Mouse (Mus musculus) Patski (cell line): Measurements from ENCODE around the gene Dach1. TPM values are rescaled to one million over a fixed set of nuclear protein-coding genes. Genes with fewer than 3 reads are reported as not detected.

Source experiments
- ATAC-seq: fragments of 100-300 bp; one replicate; pipeline ENCODE4 v1.8.0; 2021
- CTCF ChIA-PET: fragments of 350-600 bp; sonication (Branson Sonifier 250); formaldehyde crosslinking; loops from one replicate; lab custom pipeline; 2022; ENCODE audit warnings: inconsistent platforms; lab: Charles Lee
- POLR2A ChIA-PET: fragments of 350-600 bp; sonication (Branson Sonifier 250); formaldehyde crosslinking; loops from one replicate; lab custom pipeline; 2022; ENCODE audit warnings: antibody characterized with exemption, inconsistent platforms; lab: Charles Lee
- DNase-seq: peaks from one replicate; pipeline ENCODE4 v3.0.0-alpha.2; 2011; ENCODE audit warnings: low read depth, low spot score
- H3K27me3 ChIP-seq: fragments of 371-371 bp; one replicate; pipeline ENCODE4 v1.5.1; 2021
- CTCF ChIP-seq: fragments of 100-300 bp; IDR thresholded peaks from one replicate; pipeline ENCODE4 v1.5.1; 2021
- in situ Hi-C: fragments of 300-500 bp; cut with MboI; formaldehyde crosslinking; loops from 3 replicates; pipeline ENCODE4 v1.11.1; 2018; ENCODE audit warnings: low pct_unique_long_range_greater_than_20kb, mixed read lengths
- polyA plus RNA-seq: library from polyadenylated mRNA; unstranded; gene quantifications from one replicate; pipeline ENCODE4 v1.2.3, GENCODE M21; 2021

Gene Dach1
- polyA plus RNA-seq, 1 experiment from 2014 or later, result 0.22 TPM

DNA sequence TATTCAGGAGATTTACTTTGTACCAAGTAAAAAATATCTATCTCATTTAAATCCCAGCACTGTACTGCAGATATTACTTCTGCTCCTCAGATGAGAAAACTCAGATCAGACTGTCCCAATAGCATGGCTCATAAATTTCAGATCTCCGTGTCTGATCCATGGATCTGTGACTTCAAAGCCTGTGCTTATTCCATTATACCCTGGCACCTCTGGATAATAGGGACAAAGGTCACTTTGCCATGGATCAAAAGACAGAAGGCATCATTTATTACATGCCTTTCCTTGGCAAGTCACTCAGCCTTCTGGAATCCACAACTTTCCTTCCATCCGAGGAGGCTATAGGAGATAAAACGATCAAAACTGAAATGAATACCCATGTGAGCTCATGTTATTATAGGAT is 132.4 kb downstream of the Dach1 start:
- in situ Hi-C loops, result no loop called here

DNA sequence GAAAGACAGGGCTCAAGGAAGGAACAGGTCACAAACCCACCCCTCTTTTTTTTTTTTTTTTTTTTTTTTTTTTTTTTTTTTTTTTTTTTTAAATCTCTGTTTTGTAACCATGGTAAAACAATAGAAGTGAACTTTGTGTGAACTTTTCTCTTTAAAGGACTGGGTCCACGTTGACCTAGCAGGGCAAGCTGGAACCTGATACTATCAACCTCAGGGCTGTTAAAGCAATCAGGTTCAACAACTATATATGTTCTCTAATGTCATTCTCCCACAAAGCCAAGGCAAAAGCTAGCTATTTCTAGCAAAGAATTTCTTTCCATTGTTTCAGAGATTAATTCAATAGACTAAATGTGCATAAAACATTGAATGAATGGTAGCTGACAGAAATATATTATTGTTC is 134.3 kb downstream of the Dach1 start:
- no peak for TF ChIP-seq CTCF
- DNase-seq (no peak), ATAC-seq (no peak)
- in situ Hi-C loops, result no loop called here
- POLR2A ChIA-PET, result no interaction called here
- CTCF ChIA-PET, result no interaction called here
- peaks cover 3% of the 10 kb centered on the region for H3K27me3 ChIP-seq

More for the DNA sequence above, 132.4 kb downstream of the Dach1 start:
- DNase-seq (no peak), ATAC-seq (no peak)
- CTCF ChIA-PET, result no interaction called here
- POLR2A ChIA-PET, result no interaction called here
- peaks cover 3% of the 10 kb centered on the region for H3K27me3 ChIP-seq
- no peak for TF ChIP-seq CTCF

DNA sequence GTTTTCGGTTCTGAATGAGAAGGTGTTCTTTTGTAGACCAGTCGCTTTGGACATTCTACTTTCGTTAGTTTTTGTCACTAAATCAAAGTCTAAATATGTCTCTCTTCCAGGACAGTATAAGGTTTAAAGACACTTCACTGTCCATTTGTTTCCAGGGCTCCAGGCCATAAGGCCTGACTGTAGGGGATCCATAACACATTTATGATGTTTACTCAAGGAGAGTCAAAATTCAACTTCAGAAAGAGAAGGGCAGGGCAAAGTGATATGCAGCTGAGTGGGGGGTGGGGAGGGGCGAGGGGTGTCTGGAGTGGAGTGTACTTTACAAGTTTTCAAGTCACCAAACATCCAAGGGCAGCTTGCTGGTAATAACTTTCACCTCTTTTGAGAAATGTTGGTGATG is 146.0 kb downstream of the Dach1 start:
- ChIA-PET POLR2A (no interaction called here), CTCF (no interaction called here)
- no peaks in the 10 kb centered on the region for H3K27me3 ChIP-seq
- ATAC-seq (no peak), DNase-seq (no peak)
- TF ChIP-seq CTCF, result no peak
- in situ Hi-C loops, result no loop called here

DNA sequence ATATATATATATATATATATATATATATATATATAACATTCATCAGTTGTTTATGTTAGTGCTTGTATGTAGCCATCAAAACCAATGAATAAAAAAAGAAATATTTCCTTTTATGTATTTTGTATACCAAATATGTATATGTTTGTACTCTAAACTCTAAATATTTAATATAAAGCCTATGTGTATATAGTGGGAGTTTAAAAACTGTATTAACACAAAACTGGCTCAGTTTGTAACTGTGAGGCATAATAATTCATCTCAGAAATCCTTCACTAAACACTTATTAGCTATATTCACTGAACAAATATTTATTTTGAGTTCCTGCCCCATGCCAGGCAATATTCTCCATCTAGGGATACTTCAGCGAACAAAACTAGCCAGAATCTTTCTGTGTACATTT is 155.5 kb downstream of the Dach1 start:
- DNase-seq (no peak), ATAC-seq (no peak)
- no peak for TF ChIP-seq CTCF
- H3K27me3 ChIP-seq, result no peaks in the 10 kb centered on the region
- in situ Hi-C loops, result no loop called here
- ChIA-PET CTCF (no interaction called here), POLR2A (no interaction called here)

DNA sequence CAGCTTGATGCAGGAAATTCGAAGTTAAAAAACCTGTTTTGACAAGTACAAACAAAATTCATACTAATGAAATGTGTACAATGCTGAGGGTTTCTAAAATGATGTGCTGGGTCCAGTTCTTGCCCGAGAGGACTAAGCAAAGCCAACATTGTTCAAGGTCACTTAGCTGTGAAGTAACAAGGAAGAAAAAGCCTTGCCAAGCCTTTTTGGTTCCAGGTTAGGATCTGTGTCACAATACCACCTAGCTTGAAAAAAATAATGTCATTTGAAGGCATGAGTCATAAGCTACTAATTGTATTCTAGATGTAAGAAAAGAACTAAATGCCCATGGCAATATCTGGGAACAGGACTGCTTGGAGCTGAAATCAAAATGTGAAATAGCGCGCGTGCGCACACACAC is 161.1 kb downstream of the Dach1 start:
- ATAC-seq (no peak), DNase-seq (no peak)
- ChIA-PET POLR2A (interaction anchor here (0.7 kb wide), 1 partner anchor 38 kb away, joined by 8 read pairs; no protein-coding TSS in a partner anchor), CTCF (interaction anchor here (1.0 kb wide), 2 partner anchors 32 to 51 kb away, joined by 3 read pairs; no protein-coding TSS in a partner anchor)
- H3K27me3 ChIP-seq, result no peaks in the 10 kb centered on the region
- in situ Hi-C loops, result no loop called here
- TF ChIP-seq CTCF, result no peak

DNA sequence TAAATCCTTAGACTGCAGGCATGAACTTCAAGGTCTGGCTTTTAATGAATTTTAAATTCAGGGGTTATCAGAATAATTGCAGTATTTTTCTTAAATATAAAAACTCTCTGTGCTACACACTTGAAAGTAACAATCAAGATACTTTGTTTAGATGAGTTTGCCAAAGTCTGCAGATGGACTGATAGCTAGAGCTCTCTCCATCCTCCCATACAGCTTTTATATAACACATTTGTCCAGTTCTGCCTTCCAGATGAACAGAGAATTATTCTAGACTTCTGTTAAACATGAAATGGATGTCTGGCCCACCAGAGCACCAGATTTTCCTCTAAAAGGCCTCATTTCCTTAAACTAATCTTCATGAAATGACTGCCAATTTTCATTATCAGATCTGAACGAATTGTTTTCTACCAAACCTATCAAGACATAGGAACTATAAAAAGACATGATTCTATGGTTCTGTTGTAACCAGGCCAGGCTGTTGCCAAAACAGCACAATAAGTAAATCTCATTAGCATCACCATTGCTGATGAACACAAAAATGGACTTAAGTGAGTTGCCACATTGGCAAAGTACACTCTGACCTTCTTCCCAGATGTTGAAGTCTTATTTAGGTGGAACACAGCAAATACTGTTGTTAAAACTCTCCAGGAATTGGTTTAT is 167.4 kb downstream of the Dach1 start:
- no peak for DNase-seq
- no peaks in the 10 kb centered on the region for H3K27me3 ChIP-seq
- ChIA-PET POLR2A (no interaction called here), CTCF (no interaction called here)
- in situ Hi-C loops, result no loop called here
- ATAC-seq, result no peak
- no peak for TF ChIP-seq CTCF

DNA sequence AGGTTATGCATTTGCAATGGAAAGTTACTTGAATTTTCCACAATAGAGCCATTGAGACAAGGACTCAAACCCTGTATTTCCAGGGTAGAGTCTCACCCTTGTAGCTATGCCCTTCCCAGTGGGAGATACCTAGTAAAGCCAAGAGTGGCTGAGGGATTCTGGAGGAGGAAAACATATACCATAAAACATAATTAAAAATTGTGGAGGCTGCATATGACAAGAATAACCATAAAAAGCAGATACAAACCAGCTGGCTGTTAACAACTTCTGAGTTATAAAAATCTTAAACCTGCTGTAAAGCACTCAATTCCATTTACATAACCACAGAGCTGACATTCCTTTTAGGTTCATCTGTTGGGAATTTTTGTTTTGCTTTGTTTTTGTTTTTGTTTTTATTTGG is 171.0 kb downstream of the Dach1 start:
- ChIA-PET CTCF (no interaction called here), POLR2A (no interaction called here)
- ATAC-seq, result no peak
- in situ Hi-C loops, result no loop called here
- no peak for DNase-seq
- H3K27me3 ChIP-seq, result no peaks in the 10 kb centered on the region
- TF ChIP-seq CTCF, result no peak

DNA sequence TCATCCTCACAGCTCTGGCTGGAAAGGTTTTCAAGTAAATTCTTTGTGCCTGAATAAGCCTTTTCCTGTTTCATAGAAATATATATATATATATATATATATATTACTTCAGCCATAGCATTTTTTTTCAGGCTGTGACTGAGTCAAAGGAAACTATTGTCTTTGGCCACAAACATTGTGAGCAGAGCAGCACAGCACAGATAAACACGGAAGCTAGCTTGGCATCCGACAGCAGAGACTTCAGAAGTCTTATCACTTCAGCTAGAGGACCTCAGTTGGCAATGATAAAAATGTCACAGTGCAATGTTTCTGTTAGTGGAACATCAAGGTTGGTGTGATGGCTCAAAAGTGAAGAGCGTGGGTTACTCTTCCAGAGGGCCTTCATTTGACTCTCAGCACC is 186.3 kb downstream of the Dach1 start:
- no peak for ATAC-seq
- in situ Hi-C loops, result no loop called here
- TF ChIP-seq CTCF, result no peak
- peaks cover 5% of the 10 kb centered on the region for H3K27me3 ChIP-seq
- DNase-seq, result no peak
- ChIA-PET CTCF (no interaction called here), POLR2A (no interaction called here)

DNA sequence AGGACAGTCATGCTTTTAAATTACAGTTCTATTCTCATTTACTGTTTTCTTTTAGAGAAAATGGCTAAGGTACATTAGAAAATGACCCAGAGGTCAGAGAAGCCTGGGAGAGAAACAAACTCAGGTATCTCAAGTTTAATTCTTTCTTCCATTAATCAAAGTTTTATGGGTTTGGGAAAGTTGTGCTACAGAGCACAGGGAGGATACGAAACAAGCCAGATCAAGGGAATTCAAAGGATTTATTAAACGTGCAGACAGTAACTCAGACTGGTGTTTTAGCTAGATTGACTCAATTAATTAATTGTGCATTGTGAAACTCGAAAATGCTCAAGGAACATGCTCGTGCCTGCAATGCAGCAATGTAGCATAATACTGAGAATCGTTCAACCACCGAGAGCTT is 186.9 kb downstream of the Dach1 start:
- in situ Hi-C loops, result no loop called here
- no peak for DNase-seq
- POLR2A ChIA-PET, result no interaction called here
- CTCF ChIA-PET, result no interaction called here
- H3K27me3 ChIP-seq, result peaks cover 5% of the 10 kb centered on the region
- no peak for TF ChIP-seq CTCF
- ATAC-seq, result no peak

DNA sequence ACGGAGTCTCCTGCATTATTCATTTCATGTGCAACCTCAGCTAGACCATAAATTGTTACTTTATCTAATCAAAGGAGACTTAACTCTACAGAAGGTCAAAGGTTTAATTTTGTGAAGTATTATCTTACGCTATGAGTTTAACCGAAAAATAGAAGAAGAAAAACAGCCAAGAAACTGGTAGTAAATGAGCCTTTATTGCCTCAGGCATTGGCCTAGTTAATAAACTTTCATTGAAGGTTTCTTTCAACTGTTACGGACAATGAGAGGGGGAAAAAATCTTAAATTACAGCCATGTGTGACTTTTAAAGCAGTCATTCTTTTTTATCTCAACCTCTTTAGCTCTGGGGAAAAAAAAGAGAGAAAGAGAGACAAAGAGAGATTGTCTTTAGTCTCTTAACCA is 188.7 kb downstream of the Dach1 start:
- H3K27me3 ChIP-seq, result no peaks in the 10 kb centered on the region
- in situ Hi-C loops, result no loop called here
- ChIA-PET CTCF (no interaction called here), POLR2A (no interaction called here)
- no peak for DNase-seq
- no peak for TF ChIP-seq CTCF
- ATAC-seq, result no peak

DNA sequence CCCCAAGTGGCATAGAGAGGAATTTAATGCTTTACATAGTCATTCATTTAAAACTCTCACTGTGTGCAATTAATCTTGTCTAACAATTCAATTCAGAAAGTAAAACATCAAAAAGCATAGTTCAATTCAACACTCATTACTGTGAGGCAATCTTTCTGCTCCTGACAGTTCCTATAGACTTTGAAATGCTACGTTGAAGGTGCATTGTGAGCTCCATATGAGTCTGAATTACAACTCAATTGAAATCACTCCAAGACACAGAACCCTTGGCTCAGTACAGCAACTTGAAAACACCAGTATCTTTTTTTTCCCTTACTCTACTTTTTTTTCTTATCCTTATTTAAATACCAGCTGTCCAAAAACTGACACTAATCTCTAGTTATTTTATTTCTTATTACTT is 193.5 kb downstream of the Dach1 start:
- no peak for TF ChIP-seq CTCF
- DNase-seq, result no peak
- CTCF ChIA-PET, result interaction anchor here (0.9 to 1.4 kb wide), 3 partner anchors 14 to 32 kb away, joined by 3 read pairs; no protein-coding TSS in a partner anchor
- in situ Hi-C loops, result no loop called here
- H3K27me3 ChIP-seq, result no peaks in the 10 kb centered on the region
- POLR2A ChIA-PET, result no interaction called here
- ATAC-seq, result no peak

DNA sequence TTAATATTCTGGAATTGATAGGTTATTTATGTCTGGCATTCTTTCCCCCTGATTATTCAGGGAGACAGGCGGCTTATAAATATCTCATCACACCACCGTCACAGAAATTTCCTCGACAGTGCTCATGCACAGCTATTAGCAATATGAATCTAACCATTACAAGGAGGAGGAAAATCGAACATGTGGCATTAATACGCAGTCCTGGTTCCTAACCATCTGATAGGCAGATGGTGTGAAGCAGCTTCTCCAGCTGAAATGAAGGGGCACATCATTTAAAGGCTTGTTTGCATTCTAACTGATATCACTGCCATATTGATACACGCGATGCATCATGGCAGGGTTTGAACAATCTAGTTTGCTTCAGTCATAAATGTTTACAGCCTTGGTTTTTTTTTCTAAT is 194.1 kb downstream of the Dach1 start:
- no peak for DNase-seq
- ChIA-PET POLR2A (no interaction called here), CTCF (interaction anchor here (0.9 to 1.4 kb wide), 2 partner anchors 13 to 19 kb away, joined by 3 read pairs; no protein-coding TSS in a partner anchor)
- in situ Hi-C loops, result no loop called here
- no peaks in the 10 kb centered on the region for H3K27me3 ChIP-seq
- no peak for ATAC-seq
- no peak for TF ChIP-seq CTCF
